Mouse (Mus musculus) neural tube, embryonic 14.5 days (tissue): ENCODE measurements around the gene Sept14. TPM values are rescaled to one million over a fixed set of nuclear protein-coding genes. Genes with fewer than 3 reads are reported as not detected.

ENCODE experiments used
- ATAC-seq: fragments of 200-750 bp; cut with Nextera tagmentation; 2 replicates; pipeline ENCODE4 v1.8.0; 2017; ENCODE audit warnings: low read depth, mild to moderate bottlenecking, moderate TSS enrichment, moderate library complexity
- H3K27ac ChIP-seq: fragments of 300-500 bp; sonication (generic); 2 replicates; pipeline ENCODE4 v1.5.1; 2014; ENCODE audit warnings: low read depth, mild to moderate bottlenecking, control low read depth, low read length, moderate library complexity, mixed read lengths
- H3K27me3 ChIP-seq: fragments of 300-500 bp; sonication (generic); 2 replicates; pipeline ENCODE4 v1.6.1; 2014; ENCODE audit warnings: low read length; ENCODE audit not compliant: control insufficient read depth, insufficient read depth
- H3K36me3 ChIP-seq: fragments of 300-500 bp; sonication (generic); 2 replicates; pipeline ENCODE4 v1.6.1; 2014; ENCODE audit warnings: low read length, mixed read lengths; ENCODE audit not compliant: control insufficient read depth, insufficient read depth
- H3K4me1 ChIP-seq: fragments of 300-500 bp; sonication (generic); 2 replicates; pipeline ENCODE4 v1.6.1; 2014; ENCODE audit warnings: low read length; ENCODE audit not compliant: control insufficient read depth, insufficient read depth
- H3K4me2 ChIP-seq: fragments of 300-500 bp; sonication (generic); 2 replicates; pipeline ENCODE4 v1.6.1; 2014; ENCODE audit warnings: mild to moderate bottlenecking, low read depth, low read length, control low read depth
- H3K4me3 ChIP-seq: fragments of 300-500 bp; sonication (generic); 2 replicates; pipeline ENCODE4 v1.5.1; 2014; ENCODE audit warnings: low read depth, low read length, control low read depth, mixed read lengths
- H3K9ac ChIP-seq: fragments of 300-500 bp; sonication (generic); replicated peaks from 2 replicates; pipeline ENCODE4 v1.6.1; 2014; ENCODE audit warnings: low read depth, mild to moderate bottlenecking, control low read depth, low read length, mixed read lengths
- H3K9me3 ChIP-seq: fragments of 300-500 bp; sonication (generic); 2 replicates; pipeline ENCODE4 v1.6.1; 2016; ENCODE audit warnings: low read length; ENCODE audit not compliant: control insufficient read depth
- WGBS: fragments of 180-500 bp; shearing (Covaris S2); extraction: QIAGEN DNeasy Blood & Tissue Kit; methylation state at CpG from one replicate; pipeline ENCODE4 v1.1.7; 2014; 5-methylcytosine and 5-hydroxymethylcytosine counted together
- polyA plus RNA-seq: library from polyadenylated mRNA; unstranded; fragments of >200 nt; fragmentation: Nextera tagmentation; extraction: Ambion mirVana; gene quantifications from 2 replicates; pipeline ENCODE4 v1.2.1, GENCODE M21; 2014

Gene Sept14
- polyA plus RNA-seq, 1 experiment from 2014 or later: not detected

- H3K36me3 ChIP-seq: no peaks in the 10 kb centered on the region
- WGBS: 20% methylated on average over 7 of the region's 7 CpGs
- no peaks in the 10 kb centered on the region for H3K9me3 ChIP-seq
- peak overlapping the region; percentile 90 for H3K9ac ChIP-seq
- H3K4me1 ChIP-seq: 0 out of 2 replicates have a peak, but pooled peaks cover 6% of the 10 kb centered on the region
- ATAC-seq: no peak
- peak overlapping the region; percentile 60 for H3K4me2 ChIP-seq
- peak overlapping the region; percentile 83 for H3K4me3 ChIP-seq
- no peak overlapping the region for H3K27ac ChIP-seq
- H3K27me3 ChIP-seq: no peaks in the 10 kb centered on the region
Measured at GRCm38 (mm10) chr5:129725774-129726392, 17.6 kb upstream of the Sept14 start.

- Histone ChIP-seq H3K4me3 (peak within 1 kb of the TSS; percentile 83), H3K9me3 (no peaks in the 10 kb centered on the region), H3K27me3 (no peaks in the 10 kb centered on the region), H3K4me2 (peak within 1 kb of the TSS; percentile 60), H3K9ac (peak within 1 kb of the TSS; percentile 90), H3K4me1 (0 out of 2 replicates have a peak, but pooled peaks cover 6% of the 10 kb centered on the region), H3K27ac (peak within 1 kb of the TSS; percentile 92), H3K36me3 (no peaks in the 10 kb centered on the region)
- 1% methylated on average over 65 of the region's 93 CpGs for WGBS
- ATAC-seq: peak; percentile 93
Measured at GRCm38 (mm10) chr5:129724834-129725773, 16.8 kb upstream of the Sept14 start, which contains the start of gene Nipsnap2. Nipsnap2 (plus strand) TSS chr5:129725063.

- H3K27me3 ChIP-seq: no peaks in the 10 kb centered on the region
- 0 out of 2 replicates have a peak, but pooled peaks cover 6% of the 10 kb centered on the region for H3K4me1 ChIP-seq
- H3K4me3 ChIP-seq: peak overlapping the region; percentile 83
- H3K27ac ChIP-seq: 0 out of 2 replicates have a peak overlapping the region, but pooled peaks have one; percentile 92
- no peaks in the 10 kb centered on the region for H3K36me3 ChIP-seq
- no peak for ATAC-seq
- H3K9ac ChIP-seq: no peak overlapping the region
- H3K4me2 ChIP-seq: peak overlapping the region; percentile 60
- no peaks in the 10 kb centered on the region for H3K9me3 ChIP-seq
- WGBS: 47% methylated on average over 4 of the region's 4 CpGs
Measured at GRCm38 (mm10) chr5:129724268-129724667, 16.0 kb upstream of the Sept14 start.

GRCm38 (mm10) chr5:129720176-129720575, 11.9 kb upstream of the Sept14 start:
- ATAC-seq: no peak
- Histone ChIP-seq H3K27ac (no peak overlapping the region), H3K9me3 (no peaks in the 10 kb centered on the region), H3K4me1 (peaks cover 7% of the 10 kb centered on the region), H3K36me3 (0 out of 2 replicates have a peak, but pooled peaks cover 4% of the 10 kb centered on the region), H3K27me3 (no peaks in the 10 kb centered on the region), H3K9ac (no peak overlapping the region), H3K4me3 (no peak overlapping the region), H3K4me2 (no peak overlapping the region)
- WGBS: 88% methylated on average over 3 of the region's 3 CpGs

GRCm38 (mm10) chr5:129717016-129717415, 8.7 kb upstream of the Sept14 start:
- H3K4me3 ChIP-seq: no peak overlapping the region
- no peak overlapping the region for H3K9ac ChIP-seq
- peaks cover 7% of the 10 kb centered on the region for H3K4me1 ChIP-seq
- H3K27ac ChIP-seq: no peak overlapping the region
- H3K36me3 ChIP-seq: 0 out of 2 replicates have a peak, but pooled peaks cover 4% of the 10 kb centered on the region
- 93% methylated on average over 9 of the region's 9 CpGs for WGBS
- no peak overlapping the region for H3K4me2 ChIP-seq
- no peaks in the 10 kb centered on the region for H3K9me3 ChIP-seq
- ATAC-seq: no peak
- no peaks in the 10 kb centered on the region for H3K27me3 ChIP-seq

- peak within 1 kb of the TSS; percentile 69 for H3K4me3 ChIP-seq
- peak; percentile 93 for ATAC-seq
- peak within 1 kb of the TSS; percentile 90 for H3K4me2 ChIP-seq
- H3K36me3 ChIP-seq: 0 out of 2 replicates have a peak, but pooled peaks cover 4% of the 10 kb centered on the region
- H3K9ac ChIP-seq: peak within 1 kb of the TSS; percentile 82
- no peaks in the 10 kb centered on the region for H3K9me3 ChIP-seq
- H3K27me3 ChIP-seq: no peaks in the 10 kb centered on the region
- peak within 1 kb of the TSS; percentile 60 for H3K27ac ChIP-seq
- under 1% methylated on average over 33 of the region's 33 CpGs for WGBS
- peaks cover 7% of the 10 kb centered on the region for H3K4me1 ChIP-seq
Measured at GRCm38 (mm10) chr5:129715326-129715861, 7.1 kb upstream of the Sept14 start, which contains the start of gene Mrps17. Mrps17 (plus strand) TSS chr5:129715497.

- H3K4me3 ChIP-seq: no peak overlapping the region
- no peak overlapping the region for H3K4me2 ChIP-seq
- H3K4me1 ChIP-seq: no peaks in the 10 kb centered on the region
- no peak overlapping the region for H3K27ac ChIP-seq
- no peaks in the 10 kb centered on the region for H3K27me3 ChIP-seq
- ATAC-seq: no peak
- no peaks in the 10 kb centered on the region for H3K9me3 ChIP-seq
- H3K36me3 ChIP-seq: no peaks in the 10 kb centered on the region
- no peak overlapping the region for H3K9ac ChIP-seq
Measured at GRCm38 (mm10) chr5:129703368-129703767, 4.9 kb downstream of the Sept14 start.

GRCm38 (mm10) chr5:129701706-129702105, 6.6 kb downstream of the Sept14 start:
- Histone ChIP-seq H3K9me3 (no peaks in the 10 kb centered on the region), H3K9ac (no peak overlapping the region), H3K27ac (no peak overlapping the region), H3K27me3 (no peaks in the 10 kb centered on the region), H3K36me3 (no peaks in the 10 kb centered on the region), H3K4me1 (no peaks in the 10 kb centered on the region), H3K4me3 (no peak overlapping the region), H3K4me2 (no peak overlapping the region)
- no peak for ATAC-seq
- WGBS: 77% methylated on average over 1 of the region's 1 CpGs
